Mouse (Mus musculus): Measurements from ENCODE around the gene Ola1.

The Ola1 gene

GRCm38 (mm10) chr2:73146111-73146510 lies 72.6 kb downstream of the Ola1 start:
- DNase-seq (ENCODE audit: low spot score): no peak

GRCm38 (mm10) chr2:73143732-73144131 lies 75.0 kb downstream of the Ola1 start:
- no peak for DNase-seq (ENCODE audit: low spot score)

- no peak for DNase-seq (ENCODE audit: low spot score)
Observed at GRCm38 (mm10) chr2:73142832-73143470, 75.8 kb downstream of the Ola1 start.

- no peak for DNase-seq (ENCODE audit: low spot score)
Observed at GRCm38 (mm10) chr2:73132897-73133296, 85.8 kb downstream of the Ola1 start.

- no peak for DNase-seq (ENCODE audit: low spot score)
Observed at GRCm38 (mm10) chr2:73127686-73128085, 91.0 kb downstream of the Ola1 start.

GRCm38 (mm10) chr2:73118781-73119180 lies 99.9 kb downstream of the Ola1 start:
- no peak for DNase-seq (ENCODE audit: low spot score)

GRCm38 (mm10) chr2:73107089-73107488 lies 111.6 kb downstream of the Ola1 start:
- DNase-seq (ENCODE audit: low spot score): no peak

- DNase-seq (ENCODE audit: low spot score): no peak
Observed at GRCm38 (mm10) chr2:73096491-73096890, 122.2 kb downstream of the Ola1 start.

GRCm38 (mm10) chr2:73095300-73095699 lies 123.4 kb downstream of the Ola1 start:
- DNase-seq (ENCODE audit: low spot score): no peak

- no peak for DNase-seq (ENCODE audit: low spot score)
Observed at GRCm38 (mm10) chr2:73093032-73093431, 125.7 kb downstream of the Ola1 start.

GRCm38 (mm10) chr2:73091302-73091701 lies 127.4 kb downstream of the Ola1 start:
- DNase-seq (ENCODE audit: low spot score): no peak

- DNase-seq (ENCODE audit: low spot score): no peak
Observed at GRCm38 (mm10) chr2:73087641-73088040, 131.1 kb downstream of the Ola1 start.

- DNase-seq (ENCODE audit: low spot score): peak; percentile 31
Observed at GRCm38 (mm10) chr2:73085669-73086304, 132.9 kb downstream of the Ola1 start.

- DNase-seq (ENCODE audit: low spot score): peak; percentile 70
Observed at GRCm38 (mm10) chr2:73082476-73082875, 136.2 kb downstream of the Ola1 start.

- no peak for DNase-seq (ENCODE audit: low spot score)
Observed at GRCm38 (mm10) chr2:73081861-73082260, 136.9 kb downstream of the Ola1 start.

- no peak for DNase-seq (ENCODE audit: low spot score)
Observed at GRCm38 (mm10) chr2:73080084-73080483, 138.6 kb downstream of the Ola1 start.

- DNase-seq (ENCODE audit: low spot score): no peak
Observed at GRCm38 (mm10) chr2:73079311-73079710, 139.4 kb downstream of the Ola1 start.

- no peak for DNase-seq (ENCODE audit: low spot score)
Observed at GRCm38 (mm10) chr2:73073811-73074472, 144.8 kb downstream of the Ola1 start.

GRCm38 (mm10) chr2:73071201-73071600 lies 147.5 kb downstream of the Ola1 start:
- no peak for DNase-seq (ENCODE audit: low spot score)

- DNase-seq (ENCODE audit: low spot score): no peak
Observed at GRCm38 (mm10) chr2:73070449-73071076, 148.2 kb downstream of the Ola1 start.

GRCm38 (mm10) chr2:73069223-73069825 lies 149.4 kb downstream of the Ola1 start:
- DNase-seq (ENCODE audit: low spot score): no peak
